Mouse (Mus musculus): Measurements from ENCODE around the gene Cmpk1.

DNA sequence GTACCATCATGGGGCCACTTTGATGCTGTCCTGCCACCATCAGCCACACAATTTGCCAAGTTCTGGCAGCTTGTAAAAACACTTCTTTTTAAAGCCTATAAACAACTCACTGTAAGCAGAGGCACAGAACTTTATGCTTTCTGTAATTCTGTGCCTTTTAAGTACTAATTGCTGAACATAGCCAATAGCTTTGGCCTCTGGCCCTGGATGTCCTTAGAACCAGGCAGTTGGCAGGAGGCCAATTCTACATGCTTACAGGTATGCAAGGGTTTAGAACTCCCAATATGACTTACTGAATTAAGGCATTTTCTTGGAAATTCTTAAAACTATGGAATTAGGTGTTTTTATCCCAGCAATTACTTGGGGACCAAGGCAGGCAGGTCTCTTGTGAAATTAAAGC, 29.6 kb downstream of the Cmpk1 start:
- TF ChIP-seq CTCF (IDR thresholded peaks at IDR 0.05; ENCODE audit: extremely low read depth, insufficient read depth, insufficient read length, insufficient replicate concordance) (no peak), POLR2A (IDR thresholded peaks at IDR 0.05; ENCODE audit: low read depth, low read length) (no peak)

Measured in spleen, adult 2 months (tissue).